In the genomic region with DNA sequence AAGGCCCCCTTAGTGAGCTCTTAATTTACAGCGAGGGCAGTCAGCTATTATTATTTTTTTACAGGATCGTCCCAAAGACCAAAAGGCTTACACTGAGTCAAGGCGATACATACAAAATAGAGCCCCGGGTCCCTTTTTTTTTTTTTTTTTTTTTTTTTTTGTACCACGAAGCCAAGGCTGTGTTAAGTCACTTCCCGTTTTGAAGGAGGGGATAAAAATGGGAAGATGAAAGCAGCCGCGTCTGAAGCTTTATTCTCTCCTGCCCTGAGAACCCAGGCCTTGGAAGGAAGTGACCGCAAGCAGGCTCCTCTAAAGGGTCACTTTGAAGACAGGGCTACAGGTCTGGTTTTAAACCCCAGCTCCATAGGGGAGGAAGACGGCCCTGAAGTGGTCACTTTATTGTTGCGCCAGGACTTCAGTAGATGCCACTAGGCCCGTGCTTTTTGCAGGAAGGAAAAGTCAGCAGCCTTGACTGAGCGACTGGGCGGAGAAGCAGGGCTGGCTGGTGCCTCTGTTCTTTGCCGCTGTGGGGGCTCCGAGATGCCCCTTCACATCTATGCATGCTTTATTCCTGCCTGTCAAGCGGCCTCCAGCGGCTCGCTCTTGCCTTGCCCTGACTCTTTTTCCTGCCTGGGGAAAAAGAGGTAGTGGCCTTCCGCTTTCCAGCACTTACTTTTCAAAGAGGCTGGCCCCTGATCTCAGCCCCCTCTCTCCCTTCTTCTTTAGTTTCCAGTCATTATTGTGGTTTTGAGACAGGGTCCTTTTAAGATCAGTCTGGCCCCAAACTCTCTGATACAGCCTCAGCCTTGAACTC, we compare ENCODE assay signal across 10 mouse cellular contexts. TPM values are rescaled to one million over a fixed set of nuclear protein-coding genes. Genes with fewer than 3 reads are reported as not detected.
A peak's percentile ranks its signal among the peaks of the same experiment; 100 is the strongest.
DNase-seq lines count a peak whose midpoint lies in the region; ATAC-seq lines count a peak whose summit lies in the region.
"Had no signal": no experiment of that assay in that cellular context is flagged by ENCODE, and none has a peak within 500 bp of the region (broad histone marks: within the 10 kb centered on the region; RNA-seq: fewer than 3 reads in every experiment).

No protein-coding gene starts in this region.

- no peaks in the 10 kb centered on the region for H3K79me2 ChIP-seq in macrophage (ENCODE audit: inconsistent target)

- intact Hi-C loops in heart, postnatal 36 days (cut with DNase I) = no loop called here

- ATAC-seq in heart, embryonic 16.5 days (replicated peaks; ENCODE audit: extremely low read depth, insufficient read depth, low FRiP score) = no peak
- no peak for ATAC-seq in embryonic facial prominence, embryonic 14.5 days (ENCODE audit: low read depth)

- H3K27ac ChIP-seq in heart, embryonic 16.5 days (ENCODE audit: low read length) = no peak overlapping the region
- H3K27ac ChIP-seq in embryonic facial prominence, embryonic 14.5 days (replicated peaks; ENCODE audit: low read depth, low read length) = no peak overlapping the region
- H3K27ac ChIP-seq in macrophage = no peak overlapping the region
- H3K27ac ChIP-seq: layer of hippocampus, adult 2 months had no signal

- H3K4me2 ChIP-seq in heart, embryonic 16.5 days (ENCODE audit: low read depth, low read length) = peak overlapping the region; percentile 36
- H3K4me2 ChIP-seq in embryonic facial prominence, embryonic 14.5 days (ENCODE audit: low read depth, low read length) = peak overlapping the region; percentile 24; the same call in 1 of the 2 replicates

- 30% methylated on average over 20 of the region's 20 CpGs for WGBS in heart, embryonic 16.5 days
- WGBS in embryonic facial prominence, embryonic 14.5 days = 20% methylated on average over 20 of the region's 20 CpGs
- WGBS in macrophage (ENCODE audit: missing documents) = 7% methylated on average over 18 of the region's 20 CpGs

- 0 out of 2 replicates have a peak overlapping the region, but pooled peaks have one; percentile 4 for H3K4me3 ChIP-seq in heart, embryonic 16.5 days (ENCODE audit: low read length)
- H3K4me3 ChIP-seq in embryonic facial prominence, embryonic 14.5 days (ENCODE audit: low read depth, low read length) = no peak overlapping the region
- peak overlapping the region; percentile 2; the same call in 1 of the 2 replicates for H3K4me3 ChIP-seq in macrophage (ENCODE audit: inconsistent target)
- H3K4me3 ChIP-seq: erythroblast, embryonic 14.5 days; layer of hippocampus, adult 2 months had no signal

- no peaks in the 10 kb centered on the region for H3K36me3 ChIP-seq in heart, embryonic 16.5 days (ENCODE audit: control insufficient read depth, insufficient read depth)
- no peaks in the 10 kb centered on the region for H3K36me3 ChIP-seq in embryonic facial prominence, embryonic 14.5 days (ENCODE audit: control insufficient read depth, insufficient read depth, low read length)
- H3K36me3 ChIP-seq in macrophage (ENCODE audit: inconsistent target) = no peaks in the 10 kb centered on the region

- 0 out of 2 replicates have a peak, but pooled peaks cover 3% of the 10 kb centered on the region for H3K9me3 ChIP-seq in heart, embryonic 16.5 days (replicated peaks; ENCODE audit: control insufficient read depth, low read length)
- H3K9me3 ChIP-seq in embryonic facial prominence, embryonic 14.5 days (ENCODE audit: control insufficient read depth, low read length) = no peaks in the 10 kb centered on the region

- no peak overlapping the region for H3K9ac ChIP-seq in heart, embryonic 16.5 days (ENCODE audit: low read length)
- no peak overlapping the region for H3K9ac ChIP-seq in embryonic facial prominence, embryonic 14.5 days (ENCODE audit: low read depth, low read length)

- no peaks in the 10 kb centered on the region for H3K27me3 ChIP-seq in heart, embryonic 16.5 days (ENCODE audit: control insufficient read depth, insufficient read depth, low read length)
- H3K27me3 ChIP-seq in embryonic facial prominence, embryonic 14.5 days (replicated peaks; ENCODE audit: control insufficient read depth, insufficient read depth, low read length) = no peaks in the 10 kb centered on the region

- no peaks in the 10 kb centered on the region for H3K4me1 ChIP-seq in heart, embryonic 16.5 days (ENCODE audit: control insufficient read depth, insufficient read depth, low read length)
- H3K4me1 ChIP-seq in embryonic facial prominence, embryonic 14.5 days (ENCODE audit: control insufficient read depth, insufficient read depth, low read length) = no peaks in the 10 kb centered on the region

- DNase-seq in heart, postnatal 36 days = no peak
- DNase-seq in R1 (ENCODE audit: low read depth, low spot score) (peak; percentile 23), MN1 (ENCODE audit: low spot score) (no peak)
- no peak for DNase-seq in embryonic facial prominence, embryonic 14.5 days (ENCODE audit: low spot score)
- DNase-seq in frontal cortex, postnatal 36 days (ENCODE audit: low spot score in 2 of 2) = no peak
- no peak for DNase-seq in left cerebral cortex, adult 8-10 months (ENCODE audit: low spot score in 2 of 2)

RNA-seq across cellular contexts. Expression of gene Efhd1, which starts 17.6 kb away (rescaled TPM):
- 0.46 and 0.76 TPM in 2 replicates for polyA plus RNA-seq in heart, embryonic 16.5 days (2015; fragmentation: Nextera tagmentation; extraction: Ambion mirVana)
- total RNA-seq in heart, postnatal 36 days (2021) = 1 to 10 TPM; 2.5 to 3.7 TPM
- polyA plus RNA-seq in embryonic facial prominence, embryonic 14.5 days (2014; fragmentation: Nextera tagmentation; extraction: Ambion mirVana) = 4.3 and 6.4 TPM in 2 replicates
- not detected for total RNA-seq in macrophage (2018; cell fraction: chromatin; rRNA removed)
- under 1 TPM in 6 of 26 experiments, not detected in 20; 0.06 to 0.12 (median 0.09) TPM for total RNA-seq in macrophage (2018; cell fraction: cytosol; rRNA removed)
- total RNA-seq in macrophage (2018; cell fraction: nucleus; rRNA removed) = not detected
- 0.13 TPM in 1 of 3 replicates, not detected in the others for polyA plus RNA-seq in macrophage (2018)
- 10 to 100 TPM; 16.4 to 18.6 (median 17.5) TPM for total RNA-seq in left cerebral cortex, adult 8-10 months (2022)
- polyA plus RNA-seq: erythroblast, embryonic 14.5 days had no signal

RNA-seq across cellular contexts. Expression of gene Gigyf2, which starts 45.0 kb away (rescaled TPM):
- polyA plus RNA-seq in heart, embryonic 16.5 days (2015; fragmentation: Nextera tagmentation; extraction: Ambion mirVana) = 30.7 and 31.6 TPM in 2 replicates
- total RNA-seq in heart, postnatal 36 days (2021) = 10 to 100 TPM; 43.3 to 46.4 TPM
- 41.6 and 46.8 TPM in 2 replicates for polyA plus RNA-seq in embryonic facial prominence, embryonic 14.5 days (2014; fragmentation: Nextera tagmentation; extraction: Ambion mirVana)
- 100 to 1,000 TPM; 114 to 274 (median 197) TPM for total RNA-seq in macrophage (2018; cell fraction: chromatin; rRNA removed)
- total RNA-seq in macrophage (2018; cell fraction: cytosol; rRNA removed) = 10 to 100 TPM; 19.2 to 41.8 (median 30.5) TPM
- 100 to 1,000 TPM in 17 of 26 experiments, 10 to 100 TPM in 9; 78.1 to 190 (median 107) TPM for total RNA-seq in macrophage (2018; cell fraction: nucleus; rRNA removed)
- 29.7 to 74.5 TPM (median 34.2 TPM) in 3 replicates for polyA plus RNA-seq in macrophage (2018)
- 100 to 1,000 TPM; 121 to 154 (median 142) TPM for total RNA-seq in left cerebral cortex, adult 8-10 months (2022)
